Mouse (Mus musculus) adipocyte (in vitro differentiated cells): Measurements from ENCODE around the gene Zfp128.
"Not testable (repeated sequence)": the region's sequence is repeated elsewhere in the genome, so short reads cannot be mapped to it uniquely, and the experiment has no call there.

Experiments used
- DNase-seq: peaks from one replicate; pipeline ENCODE4 v3.0.0-alpha.2; 2016; ENCODE audit warnings: low spot score

Gene Zfp128

GRCm38 (mm10) chr7:12880911-12881660 lies at the start of gene Zfp128:
TSS of gene Zfp128 (plus strand) at chr7:12881177.
- peak; percentile 91 for DNase-seq

GRCm38 (mm10) chr7:12834162-12835120 lies 46.5 kb upstream of the Zfp128 start, which contains the start of gene Zfp110:
TSS of gene Zfp110 (plus strand) at chr7:12834761.
- peak; percentile 86 for DNase-seq

GRCm38 (mm10) chr7:12835193-12835671 lies 45.7 kb upstream of the Zfp128 start:
- peak; percentile 47 for DNase-seq

GRCm38 (mm10) chr7:12835779-12836178 lies 45.2 kb upstream of the Zfp128 start:
- DNase-seq, result no peak

- DNase-seq, result peak; percentile 58
Measured at GRCm38 (mm10) chr7:12874301-12874700, 6.7 kb upstream of the Zfp128 start.

GRCm38 (mm10) chr7:12880036-12880435 lies 941 bp upstream of the Zfp128 start:
- no peak for DNase-seq

- DNase-seq, result not testable (repeated sequence)
Measured at GRCm38 (mm10) chr7:12880497-12880896, 480 bp upstream of the Zfp128 start.

- DNase-seq, result no peak
Measured at GRCm38 (mm10) chr7:12886563-12887266, 5.7 kb downstream of the Zfp128 start.

- no peak for DNase-seq
Measured at GRCm38 (mm10) chr7:12887585-12887984, 6.6 kb downstream of the Zfp128 start.

GRCm38 (mm10) chr7:12890928-12891327 lies 10.0 kb downstream of the Zfp128 start:
- no peak for DNase-seq

- DNase-seq, result no peak
Measured at GRCm38 (mm10) chr7:12891334-12891733, 10.4 kb downstream of the Zfp128 start.

- peak; percentile 94 for DNase-seq
Measured at GRCm38 (mm10) chr7:12897655-12898410, 16.9 kb downstream of the Zfp128 start, which contains the start of gene Zscan22. TSS of gene Zscan22 (plus strand) at chr7:12897815.

GRCm38 (mm10) chr7:12901517-12901916 lies 20.5 kb downstream of the Zfp128 start:
- no peak for DNase-seq

- no peak for DNase-seq
Measured at GRCm38 (mm10) chr7:12903623-12904022, 22.6 kb downstream of the Zfp128 start.

- no peak for DNase-seq
Measured at GRCm38 (mm10) chr7:12905146-12905545, 24.2 kb downstream of the Zfp128 start.

GRCm38 (mm10) chr7:12909498-12909962 lies 28.6 kb downstream of the Zfp128 start:
- DNase-seq, result peak; percentile 22

- no peak for DNase-seq
Measured at GRCm38 (mm10) chr7:12910181-12910668, 29.2 kb downstream of the Zfp128 start.

GRCm38 (mm10) chr7:12913556-12913955 lies 32.6 kb downstream of the Zfp128 start:
- DNase-seq, result peak; percentile 30

GRCm38 (mm10) chr7:12920495-12920894 lies 39.5 kb downstream of the Zfp128 start:
- not testable (repeated sequence) for DNase-seq

GRCm38 (mm10) chr7:12921318-12921704 lies 40.3 kb downstream of the Zfp128 start:
- DNase-seq, result no peak
